Mouse (Mus musculus): ENCODE data around the gene Gtf2a2. TPM values are rescaled to one million over a fixed set of nuclear protein-coding genes. Genes with fewer than 3 reads are reported as not detected.

Gene Gtf2a2
- polyA plus RNA-seq, 1 experiment from 2014 or later, result 149 TPM

GRCm38 (mm10) chr9:70024648-70025047 lies 12.3 kb downstream of the Gtf2a2 start:
- DNase-seq, result no peak
- Histone ChIP-seq H3K9me3 (ENCODE audit: low read length) (no peaks in the 10 kb centered on the region), H3K4me3 (ENCODE audit: low read depth, low read length) (no peak overlapping the region), H3K9ac (replicated peaks) (no peak overlapping the region), H3K4me2 (ENCODE audit: low read depth, low read length) (no peak overlapping the region), H3K27ac (ENCODE audit: low read depth) (no peak overlapping the region), H3K36me3 (replicated peaks; ENCODE audit: insufficient read depth, low read length) (peaks cover 12% of the 10 kb centered on the region), H3K4me1 (ENCODE audit: insufficient read depth) (peaks cover 7% of the 10 kb centered on the region), H3K27me3 (ENCODE audit: insufficient read depth, low read length) (no peaks in the 10 kb centered on the region)
- TF ChIP-seq CTCF (IDR thresholded peaks at IDR 0.05; ENCODE audit: low read depth), result no peak
- no peak for TF ChIP-seq EP300 (IDR thresholded peaks at IDR 0.05; ENCODE audit: low read depth)
- ATAC-seq, result no peak

- no peak overlapping the region for H3K4me3 ChIP-seq (ENCODE audit: low read depth, low read length)
- no peaks in the 10 kb centered on the region for H3K27me3 ChIP-seq (ENCODE audit: insufficient read depth, low read length)
- no peaks in the 10 kb centered on the region for H3K9me3 ChIP-seq (ENCODE audit: low read length)
- 92% methylated on average over 2 of the region's 2 CpGs for WGBS (ENCODE audit: insufficient replicate concordance)
- no peak overlapping the region for H3K27ac ChIP-seq (ENCODE audit: low read depth)
- no peak for ATAC-seq
- peaks cover 7% of the 10 kb centered on the region for H3K4me1 ChIP-seq (ENCODE audit: insufficient read depth)
- TF ChIP-seq EP300 (IDR thresholded peaks at IDR 0.05; ENCODE audit: low read depth) (no peak), CTCF (IDR thresholded peaks at IDR 0.05; ENCODE audit: low read depth) (no peak)
- DNase-seq, result no peak
- H3K9ac ChIP-seq (replicated peaks), result no peak overlapping the region
- peaks cover 11% of the 10 kb centered on the region for H3K36me3 ChIP-seq (replicated peaks; ENCODE audit: insufficient read depth, low read length)
- H3K4me2 ChIP-seq (ENCODE audit: low read depth, low read length), result no peak overlapping the region
Measured at GRCm38 (mm10) chr9:70025365-70026012, 13.1 kb downstream of the Gtf2a2 start.

GRCm38 (mm10) chr9:70032167-70032566 lies 19.8 kb downstream of the Gtf2a2 start:
- no peaks in the 10 kb centered on the region for H3K9me3 ChIP-seq (ENCODE audit: low read length)
- 40% methylated on average over 1 of the region's 1 CpGs for WGBS (ENCODE audit: insufficient replicate concordance)
- no peak for ATAC-seq
- H3K36me3 ChIP-seq (replicated peaks; ENCODE audit: insufficient read depth, low read length), result no peaks in the 10 kb centered on the region
- H3K4me2 ChIP-seq (ENCODE audit: low read depth, low read length), result no peak overlapping the region
- no peak overlapping the region for H3K9ac ChIP-seq (replicated peaks)
- H3K27me3 ChIP-seq (ENCODE audit: insufficient read depth, low read length), result no peaks in the 10 kb centered on the region
- TF ChIP-seq EP300 (IDR thresholded peaks at IDR 0.05; ENCODE audit: low read depth), result no peak
- no peak for TF ChIP-seq CTCF (IDR thresholded peaks at IDR 0.05; ENCODE audit: low read depth)
- H3K27ac ChIP-seq (ENCODE audit: low read depth), result no peak overlapping the region
- H3K4me1 ChIP-seq (ENCODE audit: insufficient read depth), result 0 out of 2 replicates have a peak, but pooled peaks cover 3% of the 10 kb centered on the region
- DNase-seq, result no peak
- no peak overlapping the region for H3K4me3 ChIP-seq (ENCODE audit: low read depth, low read length)

GRCm38 (mm10) chr9:70033056-70033455 lies 20.7 kb downstream of the Gtf2a2 start:
- ATAC-seq (peak; percentile 38; the same call in 1 of the 2 replicates), DNase-seq (peak; percentile 20)
- no peak overlapping the region for H3K27ac ChIP-seq (ENCODE audit: low read depth)
- H3K9ac ChIP-seq (replicated peaks), result no peak overlapping the region
- TF ChIP-seq CTCF (IDR thresholded peaks at IDR 0.05; ENCODE audit: low read depth) (no peak), EP300 (IDR thresholded peaks at IDR 0.05; ENCODE audit: low read depth) (no peak)
- 0 out of 2 replicates have a peak, but pooled peaks cover 3% of the 10 kb centered on the region for H3K4me1 ChIP-seq (ENCODE audit: insufficient read depth)
- H3K9me3 ChIP-seq (ENCODE audit: low read length), result no peaks in the 10 kb centered on the region
- no peaks in the 10 kb centered on the region for H3K36me3 ChIP-seq (replicated peaks; ENCODE audit: insufficient read depth, low read length)
- H3K27me3 ChIP-seq (ENCODE audit: insufficient read depth, low read length), result no peaks in the 10 kb centered on the region
- no peak overlapping the region for H3K4me3 ChIP-seq (ENCODE audit: low read depth, low read length)
- no peak overlapping the region for H3K4me2 ChIP-seq (ENCODE audit: low read depth, low read length)
- WGBS (ENCODE audit: insufficient replicate concordance), result 65% methylated on average over 9 of the region's 9 CpGs

DNA sequence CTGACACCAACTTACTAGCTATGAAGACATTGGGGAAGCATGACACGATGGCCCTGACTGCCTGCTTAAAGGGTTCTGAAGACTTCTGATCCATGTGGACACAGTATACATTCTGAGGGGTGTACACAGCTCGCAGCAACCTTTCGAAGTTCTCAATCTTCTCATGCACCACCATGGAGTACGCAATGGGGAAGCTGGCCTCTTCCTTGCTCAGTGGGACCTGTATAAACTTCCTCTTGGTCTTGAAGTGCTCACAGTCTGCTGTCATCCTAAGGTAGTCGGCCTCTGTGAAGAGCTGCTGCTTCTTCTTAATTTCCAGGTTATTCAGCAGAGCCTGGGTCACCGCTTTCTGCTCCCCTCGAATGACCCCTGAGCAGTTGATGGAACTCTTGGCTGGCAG lies 22.4 kb downstream of the Gtf2a2 start:
- ATAC-seq, result no peak
- H3K4me2 ChIP-seq (ENCODE audit: low read depth, low read length), result no peak overlapping the region
- no peaks in the 10 kb centered on the region for H3K36me3 ChIP-seq (replicated peaks; ENCODE audit: insufficient read depth, low read length)
- no peak for DNase-seq
- TF ChIP-seq CTCF (IDR thresholded peaks at IDR 0.05; ENCODE audit: low read depth) (no peak), EP300 (IDR thresholded peaks at IDR 0.05; ENCODE audit: low read depth) (no peak)
- no peaks in the 10 kb centered on the region for H3K27me3 ChIP-seq (ENCODE audit: insufficient read depth, low read length)
- 0 out of 2 replicates have a peak, but pooled peaks cover 3% of the 10 kb centered on the region for H3K4me1 ChIP-seq (ENCODE audit: insufficient read depth)
- H3K9me3 ChIP-seq (ENCODE audit: low read length), result peaks cover 4% of the 10 kb centered on the region; the same call in 1 of the 2 replicates
- H3K27ac ChIP-seq (ENCODE audit: low read depth), result no peak overlapping the region
- WGBS (ENCODE audit: insufficient replicate concordance), result 51% methylated on average over 7 of the region's 7 CpGs
- no peak overlapping the region for H3K9ac ChIP-seq (replicated peaks)
- H3K4me3 ChIP-seq (ENCODE audit: low read depth, low read length), result no peak overlapping the region

DNA sequence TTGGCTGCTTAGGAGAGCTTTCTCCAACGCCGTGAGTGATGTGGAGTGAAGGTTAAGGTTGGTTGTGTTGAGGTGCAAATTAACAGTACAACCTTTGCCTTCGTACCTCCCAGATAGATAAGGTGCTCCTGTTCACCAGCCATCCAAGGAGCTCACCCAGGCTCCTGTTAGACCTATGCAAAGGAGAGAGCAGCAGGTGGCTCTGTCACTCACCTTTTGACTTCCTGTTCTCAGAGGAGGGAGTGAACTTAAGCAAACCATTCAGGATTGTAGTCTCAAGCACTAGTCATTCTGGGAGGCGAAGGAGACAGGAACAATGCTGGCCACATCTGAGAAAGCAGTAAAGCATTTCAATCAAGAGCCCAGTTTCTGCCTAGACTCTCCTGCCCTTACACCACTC lies 24.3 kb downstream of the Gtf2a2 start:
- ATAC-seq (no peak), DNase-seq (no peak)
- H3K4me2 ChIP-seq (ENCODE audit: low read depth, low read length), result no peak overlapping the region
- H3K4me1 ChIP-seq (ENCODE audit: insufficient read depth), result 0 out of 2 replicates have a peak, but pooled peaks cover 3% of the 10 kb centered on the region
- H3K27ac ChIP-seq (ENCODE audit: low read depth), result no peak overlapping the region
- no peak overlapping the region for H3K4me3 ChIP-seq (ENCODE audit: low read depth, low read length)
- H3K36me3 ChIP-seq (replicated peaks; ENCODE audit: insufficient read depth, low read length), result no peaks in the 10 kb centered on the region
- TF ChIP-seq EP300 (IDR thresholded peaks at IDR 0.05; ENCODE audit: low read depth) (no peak), CTCF (IDR thresholded peaks at IDR 0.05; ENCODE audit: low read depth) (0 out of 2 replicates have a peak, but pooled peaks have one; percentile 8)
- peaks cover 4% of the 10 kb centered on the region; the same call in 1 of the 2 replicates for H3K9me3 ChIP-seq (ENCODE audit: low read length)
- no peaks in the 10 kb centered on the region for H3K27me3 ChIP-seq (ENCODE audit: insufficient read depth, low read length)
- 67% methylated on average over 4 of the region's 4 CpGs for WGBS (ENCODE audit: insufficient replicate concordance)
- H3K9ac ChIP-seq (replicated peaks), result no peak overlapping the region
